Mouse (Mus musculus): ENCODE measurements around the gene Vps45.
"Not testable (repeated sequence)": the region's sequence is repeated elsewhere in the genome, so short reads cannot be mapped to it uniquely, and the experiment has no call there.

Gene Vps45

DNA sequence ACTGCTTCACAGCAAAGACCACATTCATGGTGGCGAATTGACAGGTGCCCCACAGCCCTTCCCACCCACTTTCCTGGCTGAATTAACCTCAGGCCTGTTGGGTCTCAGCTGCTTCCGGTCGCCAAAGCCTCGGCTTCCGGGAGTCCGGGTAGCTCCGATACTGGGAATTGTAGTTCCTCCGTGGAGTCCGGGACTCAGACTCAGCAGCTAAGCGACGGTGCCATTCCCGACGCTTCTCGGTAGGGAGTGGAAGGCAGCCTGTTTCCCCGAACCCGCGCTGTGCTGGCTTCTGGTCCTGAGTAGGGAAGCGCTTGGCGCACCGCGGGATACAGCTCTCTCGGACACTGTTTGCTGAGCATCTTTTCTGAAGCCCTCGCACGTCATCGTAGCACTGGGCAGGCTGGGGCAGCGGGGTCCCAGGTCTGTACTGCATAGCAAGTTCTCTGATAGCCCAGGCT lies 490 bp downstream of the Vps45 start:
- peak overlapping the region; percentile 92 for H3K4me3 ChIP-seq (replicated peaks; ENCODE audit: low read length)
- peaks cover 3% of the 10 kb centered on the region; the same call in 1 of the 2 replicates for H3K27me3 ChIP-seq (ENCODE audit: insufficient read depth, low read length)
- H3K9me3 ChIP-seq (ENCODE audit: low read length), result no peaks in the 10 kb centered on the region
- no peak for TF ChIP-seq NANOG (IDR thresholded peaks at IDR 0.05; ENCODE audit: borderline replicate concordance, low read length)
- TF ChIP-seq POU5F1 (IDR thresholded peaks at IDR 0.05; ENCODE audit: borderline replicate concordance, low read length), result no peak
- TF ChIP-seq CTCF (conservative IDR thresholded peaks at IDR 0.05; ENCODE audit: low read length), result no peak
- H3K4me1 ChIP-seq (replicated peaks; ENCODE audit: low read depth, low read length), result peaks cover 24% of the 10 kb centered on the region
- H3K36me3 ChIP-seq (ENCODE audit: insufficient read depth, low read length), result peaks cover 7% of the 10 kb centered on the region; the same call in 1 of the 2 replicates

GRCm38 (mm10) chr3:96056031-96056430 lies 2.2 kb downstream of the Vps45 start:
- Histone ChIP-seq H3K9me3 (ENCODE audit: low read length) (no peaks in the 10 kb centered on the region), H3K27me3 (ENCODE audit: insufficient read depth, low read length) (peaks cover 3% of the 10 kb centered on the region; the same call in 1 of the 2 replicates), H3K36me3 (ENCODE audit: insufficient read depth, low read length) (peaks cover 7% of the 10 kb centered on the region; the same call in 1 of the 2 replicates), H3K4me1 (replicated peaks; ENCODE audit: low read depth, low read length) (peaks cover 27% of the 10 kb centered on the region), H3K4me3 (replicated peaks; ENCODE audit: low read length) (no peak overlapping the region)
- TF ChIP-seq NANOG (IDR thresholded peaks at IDR 0.05; ENCODE audit: borderline replicate concordance, low read length) (no peak), POU5F1 (IDR thresholded peaks at IDR 0.05; ENCODE audit: borderline replicate concordance, low read length) (no peak), CTCF (conservative IDR thresholded peaks at IDR 0.05; ENCODE audit: low read length) (no peak)

GRCm38 (mm10) chr3:96055294-96055693 lies 3.0 kb downstream of the Vps45 start:
- Histone ChIP-seq H3K27me3 (ENCODE audit: insufficient read depth, low read length) (no peaks in the 10 kb centered on the region), H3K36me3 (ENCODE audit: insufficient read depth, low read length) (peaks cover 7% of the 10 kb centered on the region; the same call in 1 of the 2 replicates), H3K4me3 (replicated peaks; ENCODE audit: low read length) (no peak overlapping the region), H3K9me3 (ENCODE audit: low read length) (no peaks in the 10 kb centered on the region), H3K4me1 (replicated peaks; ENCODE audit: low read depth, low read length) (peaks cover 33% of the 10 kb centered on the region)
- TF ChIP-seq NANOG (IDR thresholded peaks at IDR 0.05; ENCODE audit: borderline replicate concordance, low read length), result no peak

GRCm38 (mm10) chr3:96051839-96052238 lies 6.4 kb downstream of the Vps45 start:
- peak; percentile 72 for TF ChIP-seq CTCF (conservative IDR thresholded peaks at IDR 0.05; ENCODE audit: low read length)
- TF ChIP-seq POU5F1 (IDR thresholded peaks at IDR 0.05; ENCODE audit: borderline replicate concordance, low read length), result no peak
- peaks cover 7% of the 10 kb centered on the region; the same call in 1 of the 2 replicates for H3K36me3 ChIP-seq (ENCODE audit: insufficient read depth, low read length)

DNA sequence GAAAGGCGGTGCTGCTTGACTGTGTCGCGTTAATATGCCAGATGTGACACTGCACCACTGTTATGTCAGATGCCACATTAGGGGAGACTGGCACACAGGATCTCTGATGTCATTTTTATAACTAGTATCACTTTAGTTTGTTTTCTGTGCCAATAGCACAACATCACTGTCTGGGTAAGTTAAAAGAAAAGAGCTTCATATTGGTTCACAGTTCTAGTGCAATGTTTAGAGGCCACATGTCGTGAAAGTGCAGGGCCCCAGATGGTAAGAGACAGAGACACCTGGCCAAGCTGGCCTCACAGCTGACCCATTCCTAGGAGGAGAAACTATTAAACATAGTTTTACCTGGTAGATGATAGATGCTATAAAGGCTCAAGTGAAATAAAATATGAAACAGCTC lies 7.1 kb downstream of the Vps45 start:
- Histone ChIP-seq H3K36me3 (ENCODE audit: insufficient read depth, low read length) (peaks cover 7% of the 10 kb centered on the region; the same call in 1 of the 2 replicates), H3K27me3 (ENCODE audit: insufficient read depth, low read length) (no peaks in the 10 kb centered on the region), H3K4me1 (replicated peaks; ENCODE audit: low read depth, low read length) (peaks cover 12% of the 10 kb centered on the region), H3K9me3 (ENCODE audit: low read length) (no peaks in the 10 kb centered on the region), H3K4me3 (replicated peaks; ENCODE audit: low read length) (no peak overlapping the region)
- no peak for TF ChIP-seq NANOG (IDR thresholded peaks at IDR 0.05; ENCODE audit: borderline replicate concordance, low read length)
- no peak for TF ChIP-seq CTCF (conservative IDR thresholded peaks at IDR 0.05; ENCODE audit: low read length)
- TF ChIP-seq POU5F1 (IDR thresholded peaks at IDR 0.05; ENCODE audit: borderline replicate concordance, low read length), result no peak

More at GRCm38 (mm10) chr3:96051839-96052238, 6.4 kb downstream of the Vps45 start:
- peaks cover 18% of the 10 kb centered on the region for H3K4me1 ChIP-seq (replicated peaks; ENCODE audit: low read depth, low read length)
- no peaks in the 10 kb centered on the region for H3K27me3 ChIP-seq (ENCODE audit: insufficient read depth, low read length)
- no peaks in the 10 kb centered on the region for H3K9me3 ChIP-seq (ENCODE audit: low read length)
- no peak overlapping the region for H3K4me3 ChIP-seq (replicated peaks; ENCODE audit: low read length)

GRCm38 (mm10) chr3:96050779-96051178 lies 7.5 kb downstream of the Vps45 start:
- Histone ChIP-seq H3K4me1 (replicated peaks; ENCODE audit: low read depth, low read length) (peaks cover 12% of the 10 kb centered on the region), H3K9me3 (ENCODE audit: low read length) (no peaks in the 10 kb centered on the region), H3K36me3 (ENCODE audit: insufficient read depth, low read length) (peaks cover 8% of the 10 kb centered on the region; the same call in 1 of the 2 replicates), H3K4me3 (replicated peaks; ENCODE audit: low read length) (no peak overlapping the region), H3K27me3 (ENCODE audit: insufficient read depth, low read length) (no peaks in the 10 kb centered on the region)
- TF ChIP-seq POU5F1 (IDR thresholded peaks at IDR 0.05; ENCODE audit: borderline replicate concordance, low read length) (no peak), CTCF (conservative IDR thresholded peaks at IDR 0.05; ENCODE audit: low read length) (no peak), NANOG (IDR thresholded peaks at IDR 0.05; ENCODE audit: borderline replicate concordance, low read length) (no peak)

DNA sequence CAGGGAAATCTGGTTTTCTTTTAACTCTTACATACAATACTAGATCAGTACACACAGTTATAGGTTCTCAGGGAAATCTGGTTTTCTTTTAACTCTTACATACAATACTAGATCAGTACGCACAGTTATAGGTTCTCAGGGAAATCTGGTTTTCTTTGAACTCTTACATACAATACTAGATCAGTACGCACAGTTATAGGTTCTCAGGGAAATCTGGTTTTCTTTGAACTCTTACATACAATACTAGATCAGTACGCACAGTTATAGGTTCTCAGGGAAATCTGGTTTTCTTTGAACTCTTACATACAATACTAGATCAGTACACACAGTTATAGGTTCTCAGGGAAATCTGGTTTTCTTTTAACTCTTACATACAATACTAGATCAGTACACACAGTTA lies 13.7 kb downstream of the Vps45 start:
- not testable (repeated sequence) for H3K4me1 ChIP-seq (replicated peaks; ENCODE audit: low read depth, low read length); H3K9me3 ChIP-seq (ENCODE audit: low read length); H3K36me3 ChIP-seq (ENCODE audit: insufficient read depth, low read length); H3K27me3 ChIP-seq (ENCODE audit: insufficient read depth, low read length); H3K4me3 ChIP-seq (replicated peaks; ENCODE audit: low read length)

GRCm38 (mm10) chr3:96043104-96043503 lies 15.2 kb downstream of the Vps45 start:
- Histone ChIP-seq H3K4me3 (replicated peaks; ENCODE audit: low read length) (no peak overlapping the region), H3K4me1 (replicated peaks; ENCODE audit: low read depth, low read length) (no peaks in the 10 kb centered on the region; the same call in 1 of the 2 replicates), H3K9me3 (ENCODE audit: low read length) (no peaks in the 10 kb centered on the region), H3K27me3 (ENCODE audit: insufficient read depth, low read length) (no peaks in the 10 kb centered on the region), H3K36me3 (ENCODE audit: insufficient read depth, low read length) (peaks cover 9% of the 10 kb centered on the region; the same call in 1 of the 2 replicates)
- TF ChIP-seq POU5F1 (IDR thresholded peaks at IDR 0.05; ENCODE audit: borderline replicate concordance, low read length), result no peak
- no peak for TF ChIP-seq CTCF (conservative IDR thresholded peaks at IDR 0.05; ENCODE audit: low read length)
- no peak for TF ChIP-seq NANOG (IDR thresholded peaks at IDR 0.05; ENCODE audit: borderline replicate concordance, low read length)

DNA sequence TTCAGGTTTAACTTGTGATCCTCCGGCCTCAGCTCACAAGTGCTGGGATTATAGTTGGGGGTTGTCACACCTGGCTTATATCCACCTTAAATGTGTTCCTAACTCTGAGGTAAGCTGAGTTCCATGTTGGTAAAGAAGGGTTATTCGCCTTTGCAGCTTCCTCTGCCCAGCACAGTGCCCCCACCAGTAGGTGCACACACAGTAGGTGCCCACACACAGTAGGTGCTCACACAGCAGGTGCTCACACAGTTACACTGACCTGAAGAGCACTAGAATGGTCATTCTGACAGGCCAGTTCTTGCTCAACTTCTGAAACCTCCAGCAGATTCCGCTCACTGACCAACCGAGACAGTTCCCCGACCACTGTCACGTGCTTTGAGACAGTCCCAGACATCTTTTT lies 17.2 kb downstream of the Vps45 start:
- Histone ChIP-seq H3K4me3 (replicated peaks; ENCODE audit: low read length) (no peak overlapping the region), H3K27me3 (ENCODE audit: insufficient read depth, low read length) (no peaks in the 10 kb centered on the region), H3K4me1 (replicated peaks; ENCODE audit: low read depth, low read length) (no peaks in the 10 kb centered on the region; the same call in 1 of the 2 replicates), H3K36me3 (ENCODE audit: insufficient read depth, low read length) (peaks cover 9% of the 10 kb centered on the region; the same call in 1 of the 2 replicates), H3K9me3 (ENCODE audit: low read length) (no peaks in the 10 kb centered on the region)
- TF ChIP-seq NANOG (IDR thresholded peaks at IDR 0.05; ENCODE audit: borderline replicate concordance, low read length), result no peak
- no peak for TF ChIP-seq POU5F1 (IDR thresholded peaks at IDR 0.05; ENCODE audit: borderline replicate concordance, low read length)
- no peak for TF ChIP-seq CTCF (conservative IDR thresholded peaks at IDR 0.05; ENCODE audit: low read length)

All from E14TG2a.4 (cell line).